Mouse (Mus musculus): ENCODE data around the gene Olfr330.
"Not testable (repeated sequence)": the region's sequence is repeated elsewhere in the genome, so short reads cannot be mapped to it uniquely, and the experiment has no call there.

Olfr330 gene

GRCm38 (mm10) chr11:58534736-58535135 is at the start of gene Olfr330:
Gene Olfr330, minus strand, starts transcription at chr11:58534836.
- DNase-seq (ENCODE audit: low spot score) = not testable (repeated sequence)

GRCm38 (mm10) chr11:58578636-58579035 is 44.0 kb upstream of the Olfr330 start:
- no peak for DNase-seq (ENCODE audit: low spot score)

- no peak for DNase-seq (ENCODE audit: low spot score)
Observed at GRCm38 (mm10) chr11:58577430-58577829, 42.8 kb upstream of the Olfr330 start, which contains the start of gene Olfr325. Gene Olfr325, plus strand, starts transcription at chr11:58577730.

- no peak for DNase-seq (ENCODE audit: low spot score)
Observed at GRCm38 (mm10) chr11:58570405-58570804, 35.8 kb upstream of the Olfr330 start, which contains the start of gene Olfr224. Gene Olfr224, minus strand, starts transcription at chr11:58570553.

- DNase-seq (ENCODE audit: low spot score) = no peak
Observed at GRCm38 (mm10) chr11:58555536-58555935, 20.9 kb upstream of the Olfr330 start, which contains the start of gene Olfr328. Gene Olfr328, minus strand, starts transcription at chr11:58555636.

GRCm38 (mm10) chr11:58546322-58546721 is 11.7 kb upstream of the Olfr330 start, which contains the start of gene Olfr329-ps:
Gene Olfr329-ps, minus strand, starts transcription at chr11:58546422.
- DNase-seq (ENCODE audit: low spot score) = no peak

GRCm38 (mm10) chr11:58519756-58520155 is 14.9 kb downstream of the Olfr330 start:
- not testable (repeated sequence) for DNase-seq (ENCODE audit: low spot score)

- DNase-seq (ENCODE audit: low spot score) = not testable (repeated sequence)
Observed at GRCm38 (mm10) chr11:58518916-58519315, 15.7 kb downstream of the Olfr330 start.

- not testable (repeated sequence) for DNase-seq (ENCODE audit: low spot score)
Observed at GRCm38 (mm10) chr11:58509058-58509457, 25.6 kb downstream of the Olfr330 start.

GRCm38 (mm10) chr11:58502472-58502871 is 32.2 kb downstream of the Olfr330 start, which contains the start of gene Olfr331:
Gene Olfr331, minus strand, starts transcription at chr11:58502572.
- not testable (repeated sequence) for DNase-seq (ENCODE audit: low spot score)

GRCm38 (mm10) chr11:58499290-58499689 is 35.3 kb downstream of the Olfr330 start:
- DNase-seq (ENCODE audit: low spot score) = no peak

- DNase-seq (ENCODE audit: low spot score) = no peak
Observed at GRCm38 (mm10) chr11:58498761-58499160, 35.9 kb downstream of the Olfr330 start.

- DNase-seq (ENCODE audit: low spot score) = no peak
Observed at GRCm38 (mm10) chr11:58492455-58492854, 42.2 kb downstream of the Olfr330 start, which contains the start of gene Olfr332. Gene Olfr332, minus strand, starts transcription at chr11:58492555.

Data from yolk sac, embryonic 10.5 days (tissue).